Comparison of ENCODE assay signal across 8 mouse cellular contexts in genomic region chr5:77275950-77276349, GRCm38 (mm10). TPM values are rescaled to one million over a fixed set of nuclear protein-coding genes. Genes with fewer than 3 reads are reported as not detected.
DNase-seq lines count a peak whose midpoint lies in the region; ATAC-seq lines count a peak whose summit lies in the region.

No protein-coding gene starts in this region.

- intact Hi-C loops in heart, postnatal 14 days (cut with DNase I): no loop called here

- peak; percentile 82 for ATAC-seq in megakaryocyte, adult 5-6 weeks (ENCODE audit: poor library complexity, severe bottlenecking)

- DNase-seq in heart, postnatal 14 days: peak; percentile 25 to 49
- DNase-seq in heart, adult 9 months (ENCODE audit: low spot score in 2 of 2): no peak
- DNase-seq in testis, postnatal 10 days (ENCODE audit: low spot score): peak; percentile 56
- no peak for DNase-seq in testis, postnatal 14 days (ENCODE audit: low spot score)
- DNase-seq in embryo, embryonic 9.5 days (ENCODE audit: extremely low spot score): peak; percentile 51
- peak; percentile 85 for DNase-seq in thymus, postnatal 4 days
- no peak for DNase-seq in frontal cortex, postnatal 36 days (ENCODE audit: low spot score in 2 of 2)

RNA-seq across cellular contexts. Expression of gene Rest, which starts 10.7 kb away (rescaled TPM):
- total RNA-seq in heart, postnatal 14 days (2021): 10 to 100 TPM; 17.4 to 18.1 TPM
- total RNA-seq in megakaryocyte, adult 5-6 weeks (2015): 19.9 and 21.1 TPM in 2 replicates
- 31.5 and 37.9 TPM in 2 replicates for total RNA-seq in megakaryocyte, adult 5-6 weeks (2017)

RNA-seq across cellular contexts. Expression of gene Noa1, which starts 33.9 kb away (rescaled TPM):
- total RNA-seq in heart, postnatal 14 days (2021): 10 to 100 TPM; 18.0 to 21.0 TPM
- 18.0 and 24.7 TPM in 2 replicates for total RNA-seq in megakaryocyte, adult 5-6 weeks (2015)
- 10.2 and 15.8 TPM in 2 replicates for total RNA-seq in megakaryocyte, adult 5-6 weeks (2017)

RNA-seq across cellular contexts. Expression of gene Polr2b, which starts 34.0 kb away (rescaled TPM):
- total RNA-seq in heart, postnatal 14 days (2021): 10 to 100 TPM; 31.5 to 31.8 TPM
- total RNA-seq in megakaryocyte, adult 5-6 weeks (2015): 60.9 and 79.2 TPM in 2 replicates
- total RNA-seq in megakaryocyte, adult 5-6 weeks (2017): 100 and 101 TPM in 2 replicates

Comparison
In these comparisons a context has a peak if more than half of its experiments do, and no peak if none do; other contexts are left out.
1. DNase-seq: peak in heart, postnatal 14 days (2 of 2), testis, postnatal 10 days (single experiment), embryo, embryonic 9.5 days (single experiment) and thymus, postnatal 4 days (single experiment); none in heart, adult 9 months (0 of 2), testis, postnatal 14 days (single experiment) and frontal cortex, postnatal 36 days (0 of 2).